Mouse (Mus musculus): ENCODE data around the gene Iqcf1. TPM values are rescaled to one million over a fixed set of nuclear protein-coding genes. Genes with fewer than 3 reads are reported as not detected.
"Not testable (repeated sequence)": the region's sequence is repeated elsewhere in the genome, so short reads cannot be mapped to it uniquely, and the experiment has no call there.

Iqcf1 gene
- polyA plus RNA-seq, 1 experiment from 2014 or later: not detected

DNA sequence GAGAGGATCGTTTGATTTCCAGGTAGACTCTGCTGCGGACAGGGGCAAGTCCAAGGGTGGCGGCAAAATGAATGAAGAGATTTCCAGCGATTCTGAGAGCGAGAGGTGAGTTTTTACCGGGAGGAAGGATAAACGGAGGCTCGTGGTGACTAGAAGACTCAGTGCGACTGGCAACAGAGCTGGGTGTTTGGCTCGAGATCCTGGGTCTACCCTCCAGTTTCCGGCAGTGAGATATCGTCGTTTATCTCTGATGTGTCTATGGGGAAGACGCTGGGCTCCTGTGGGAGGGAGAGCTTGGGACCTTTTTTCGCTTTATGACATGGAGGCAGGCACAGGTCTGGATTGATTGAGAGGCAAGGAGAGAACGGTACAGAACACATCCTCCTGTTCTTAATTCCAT lies 22.1 kb upstream of the Iqcf1 start:
- Histone ChIP-seq H3K4me3 (peak overlapping the region; percentile 83), H3K27ac (peak overlapping the region; percentile 80), H3K27me3 (ENCODE audit: insufficient read depth, poor library complexity, severe bottlenecking) (peaks cover 2% of the 10 kb centered on the region; the same call in 1 of the 2 replicates), H3K36me3 (peaks cover 34% of the 10 kb centered on the region), H3K4me1 (replicated peaks) (peaks cover 64% of the 10 kb centered on the region), H3K9me3 (no peaks in the 10 kb centered on the region)
- DNase-seq (ENCODE audit: low spot score): no peak
- 8% methylated on average over 16 of the region's 16 CpGs for WGBS

DNA sequence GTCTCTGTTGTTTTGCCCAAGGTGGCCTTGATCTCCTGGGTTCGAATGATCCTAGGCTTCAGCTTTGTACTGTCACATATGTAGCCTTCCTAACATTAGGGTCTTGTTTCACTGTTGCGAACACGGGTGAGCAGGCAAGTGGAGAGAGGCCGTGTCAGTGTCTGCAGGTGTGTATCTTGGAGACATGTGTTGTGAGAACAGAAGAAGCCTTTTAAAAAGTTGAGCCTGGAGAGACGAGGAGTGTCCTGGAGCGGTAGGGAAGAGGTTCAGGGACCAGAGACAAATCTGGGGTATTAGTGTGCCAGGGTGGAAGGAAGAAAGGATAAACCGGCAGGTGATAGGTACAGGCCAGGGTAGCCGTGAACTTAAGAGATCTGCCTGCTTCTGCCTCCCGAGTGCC lies 21.7 kb upstream of the Iqcf1 start:
- Histone ChIP-seq H3K4me3 (peak overlapping the region; percentile 83), H3K27me3 (ENCODE audit: insufficient read depth, poor library complexity, severe bottlenecking) (no peaks in the 10 kb centered on the region), H3K27ac (no peak overlapping the region), H3K36me3 (peaks cover 39% of the 10 kb centered on the region), H3K4me1 (replicated peaks) (peaks cover 60% of the 10 kb centered on the region), H3K9me3 (no peaks in the 10 kb centered on the region)
- WGBS: 81% methylated on average over 9 of the region's 9 CpGs
- DNase-seq (ENCODE audit: low spot score): no peak

DNA sequence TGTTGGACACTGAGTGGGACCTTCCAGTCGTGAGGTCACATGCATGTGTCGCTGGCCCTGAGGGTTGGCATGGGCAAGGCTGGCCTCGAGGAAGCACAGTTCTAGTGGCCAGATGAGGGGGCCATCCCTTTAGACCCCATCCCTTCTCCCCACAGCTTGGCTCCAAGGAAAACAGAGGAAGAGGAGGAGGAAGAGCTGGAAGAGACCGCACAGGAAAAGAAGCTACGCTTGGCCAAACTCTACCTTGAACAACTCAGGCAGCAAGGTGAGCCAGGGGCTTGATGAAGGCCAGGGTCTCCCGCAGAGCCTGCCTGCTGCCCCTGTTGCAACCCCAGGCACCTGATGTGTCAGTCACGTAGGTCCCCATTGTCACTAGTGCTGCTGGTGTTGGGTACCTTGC lies 19.2 kb upstream of the Iqcf1 start:
- Histone ChIP-seq H3K36me3 (peaks cover 63% of the 10 kb centered on the region), H3K27me3 (ENCODE audit: insufficient read depth, poor library complexity, severe bottlenecking) (no peaks in the 10 kb centered on the region), H3K4me1 (replicated peaks) (peaks cover 37% of the 10 kb centered on the region), H3K27ac (no peak overlapping the region), H3K4me3 (no peak overlapping the region), H3K9me3 (no peaks in the 10 kb centered on the region)
- WGBS: 95% methylated on average over 7 of the region's 7 CpGs
- no peak for DNase-seq (ENCODE audit: low spot score)

DNA sequence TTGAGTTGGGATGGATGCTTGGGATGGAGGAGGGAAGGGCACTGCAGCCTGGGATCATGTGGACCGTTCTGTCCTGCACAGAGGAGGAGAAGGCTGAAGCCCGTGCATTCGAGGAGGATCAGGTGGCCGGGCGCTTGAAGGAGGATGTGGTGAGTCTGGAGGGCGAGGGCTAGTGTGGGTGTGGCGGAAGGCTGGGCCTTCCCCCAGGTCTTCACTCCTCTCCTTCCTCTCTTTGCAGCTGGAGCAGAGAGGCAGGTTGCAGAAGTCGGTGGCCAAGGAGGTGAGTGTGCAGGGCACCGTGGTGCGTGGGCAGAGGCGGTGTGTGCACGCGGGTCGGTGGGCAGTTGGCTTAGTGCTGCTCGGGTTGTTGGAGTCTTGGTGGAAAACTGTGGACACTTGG lies 18.7 kb upstream of the Iqcf1 start:
- peaks cover 68% of the 10 kb centered on the region for H3K36me3 ChIP-seq
- H3K4me1 ChIP-seq (replicated peaks): peaks cover 31% of the 10 kb centered on the region
- no peaks in the 10 kb centered on the region for H3K9me3 ChIP-seq
- 94% methylated on average over 15 of the region's 15 CpGs for whole genome bisulfite sequencing
- no peak overlapping the region for H3K4me3 ChIP-seq
- no peaks in the 10 kb centered on the region for H3K27me3 ChIP-seq (ENCODE audit: insufficient read depth, poor library complexity, severe bottlenecking)
- no peak for DNase-seq (ENCODE audit: low spot score)
- H3K27ac ChIP-seq: no peak overlapping the region

DNA sequence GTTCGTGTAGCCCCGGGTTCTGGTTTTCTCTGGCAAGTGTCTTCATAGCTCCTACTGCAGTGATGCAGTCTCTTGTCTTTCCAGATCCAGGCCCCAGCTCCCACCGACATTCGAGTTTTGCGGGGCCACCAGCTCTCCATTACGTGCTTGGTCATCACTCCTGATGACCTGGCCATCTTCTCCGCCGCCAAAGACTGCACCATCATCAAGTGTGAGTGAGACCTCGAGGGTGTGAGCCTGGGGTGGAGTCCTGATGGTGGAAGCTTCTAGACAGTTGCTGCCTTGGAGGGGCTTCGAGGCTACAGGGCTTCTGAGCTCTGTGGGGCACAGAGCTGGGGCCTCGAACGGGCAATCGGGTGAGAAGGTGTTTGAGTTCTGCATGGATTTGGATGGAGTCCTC lies 18.1 kb upstream of the Iqcf1 start:
- Histone ChIP-seq H3K36me3 (peaks cover 73% of the 10 kb centered on the region), H3K27me3 (ENCODE audit: insufficient read depth, poor library complexity, severe bottlenecking) (no peaks in the 10 kb centered on the region), H3K4me3 (no peak overlapping the region), H3K27ac (no peak overlapping the region), H3K4me1 (replicated peaks) (peaks cover 25% of the 10 kb centered on the region), H3K9me3 (no peaks in the 10 kb centered on the region)
- no peak for DNase-seq (ENCODE audit: low spot score)
- WGBS: 93% methylated on average over 13 of the region's 13 CpGs

DNA sequence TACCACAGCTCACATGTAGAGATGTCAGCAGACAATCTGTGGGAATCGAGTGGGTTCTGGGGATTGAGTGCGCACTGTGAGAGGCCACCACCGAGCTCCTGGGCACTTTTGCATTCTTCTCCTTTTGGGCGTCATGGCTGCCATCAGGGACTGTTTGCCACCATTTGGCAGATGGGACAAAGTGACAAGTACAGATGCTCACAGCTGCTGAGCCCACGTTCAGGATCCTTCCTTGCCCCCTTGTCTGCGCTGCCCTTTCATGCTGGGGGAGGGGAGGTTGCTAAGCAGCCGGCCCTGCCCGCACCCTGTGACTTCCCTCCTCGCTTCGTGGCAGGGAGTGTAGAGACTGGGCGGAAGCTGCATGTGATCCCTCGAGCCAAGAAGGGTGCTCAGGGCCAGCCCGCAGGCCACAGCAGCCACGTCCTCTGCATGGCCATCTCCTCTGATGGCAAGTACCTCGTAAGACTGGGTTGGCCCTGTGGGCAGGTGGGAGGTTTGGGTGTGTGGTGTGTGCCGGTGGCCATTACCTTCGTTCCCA lies 17.1 kb upstream of the Iqcf1 start:
- peaks cover 73% of the 10 kb centered on the region for H3K36me3 ChIP-seq
- H3K4me3 ChIP-seq: no peak overlapping the region
- H3K27ac ChIP-seq: no peak overlapping the region
- peaks cover 16% of the 10 kb centered on the region for H3K4me1 ChIP-seq (replicated peaks)
- no peak for DNase-seq (ENCODE audit: low spot score)
- no peaks in the 10 kb centered on the region for H3K27me3 ChIP-seq (ENCODE audit: insufficient read depth, poor library complexity, severe bottlenecking)
- H3K9me3 ChIP-seq: no peaks in the 10 kb centered on the region
- WGBS: 89% methylated on average over 17 of the region's 17 CpGs

DNA sequence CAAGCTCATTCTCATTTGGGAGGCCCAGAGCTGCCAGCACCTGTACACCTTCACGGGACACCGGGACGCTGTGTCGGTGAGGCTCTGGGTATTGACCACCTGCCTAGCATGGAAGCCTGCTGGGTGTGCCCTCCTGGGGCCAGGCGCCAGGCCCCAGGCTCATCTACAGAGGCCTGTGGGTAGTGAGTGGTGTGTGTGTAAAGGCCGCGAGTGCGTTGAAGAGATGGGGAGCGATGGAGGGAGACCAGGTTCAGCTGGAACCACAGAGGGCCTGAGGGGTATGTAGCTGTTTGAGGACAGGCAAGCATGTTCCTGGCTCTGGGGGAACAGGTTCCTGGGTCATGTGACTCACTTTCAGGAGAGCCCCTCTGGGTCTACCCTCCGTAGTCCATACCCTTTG lies 16.6 kb upstream of the Iqcf1 start:
- 95% methylated on average over 10 of the region's 10 CpGs for WGBS
- Histone ChIP-seq H3K27ac (no peak overlapping the region), H3K4me3 (no peak overlapping the region), H3K4me1 (replicated peaks) (peaks cover 11% of the 10 kb centered on the region), H3K9me3 (no peaks in the 10 kb centered on the region), H3K27me3 (ENCODE audit: insufficient read depth, poor library complexity, severe bottlenecking) (no peaks in the 10 kb centered on the region), H3K36me3 (peaks cover 73% of the 10 kb centered on the region)
- DNase-seq (ENCODE audit: low spot score): no peak

DNA sequence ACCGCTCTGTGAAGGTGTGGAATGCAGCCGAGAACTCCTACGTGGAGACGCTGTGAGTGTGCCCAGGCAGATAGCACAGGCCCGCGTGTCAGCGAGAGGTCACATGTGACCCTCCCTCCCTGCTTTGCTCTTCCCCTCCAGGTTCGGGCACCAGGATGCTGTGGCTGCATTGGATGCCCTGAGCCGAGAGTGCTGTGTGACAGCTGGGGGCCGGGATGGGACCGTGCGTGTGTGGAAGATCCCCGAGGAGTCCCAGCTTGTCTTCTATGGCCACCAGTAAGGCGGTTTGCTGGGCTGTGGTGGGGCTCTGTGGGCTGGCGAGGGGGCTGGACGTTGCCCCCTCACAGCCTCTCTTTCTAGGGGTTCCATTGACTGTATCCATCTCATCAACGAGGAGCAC lies 16.2 kb upstream of the Iqcf1 start:
- DNase-seq (ENCODE audit: low spot score): no peak
- Histone ChIP-seq H3K9me3 (no peaks in the 10 kb centered on the region), H3K27me3 (ENCODE audit: insufficient read depth, poor library complexity, severe bottlenecking) (no peaks in the 10 kb centered on the region), H3K27ac (no peak overlapping the region), H3K36me3 (peaks cover 73% of the 10 kb centered on the region), H3K4me1 (replicated peaks) (peaks cover 7% of the 10 kb centered on the region; the same call in 1 of the 2 replicates), H3K4me3 (no peak overlapping the region)
- WGBS: 92% methylated on average over 17 of the region's 17 CpGs

DNA sequence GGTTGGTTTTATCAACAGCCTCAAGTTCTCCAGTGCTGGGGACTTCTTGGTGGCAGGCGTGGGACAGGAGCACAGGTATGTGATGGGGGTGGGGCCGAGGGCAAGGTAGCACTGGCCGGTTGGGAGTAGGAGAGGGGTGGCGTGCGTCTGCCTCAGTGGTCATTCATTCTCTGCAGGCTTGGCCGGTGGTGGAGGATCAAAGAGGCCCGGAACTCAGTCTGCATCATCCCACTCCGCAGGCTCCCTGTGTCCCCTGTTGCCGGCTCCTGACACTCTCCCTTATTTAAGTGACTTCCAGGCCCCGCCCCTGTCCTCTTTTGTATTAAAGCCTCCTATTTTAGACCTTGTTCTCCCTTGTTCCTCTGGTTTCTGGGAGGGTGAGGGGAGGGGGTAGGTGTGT lies 14.7 kb upstream of the Iqcf1 start:
- H3K27me3 ChIP-seq (ENCODE audit: insufficient read depth, poor library complexity, severe bottlenecking): no peaks in the 10 kb centered on the region
- no peaks in the 10 kb centered on the region; the same call in 1 of the 2 replicates for H3K4me1 ChIP-seq (replicated peaks)
- H3K4me3 ChIP-seq: no peak overlapping the region
- no peaks in the 10 kb centered on the region for H3K9me3 ChIP-seq
- H3K27ac ChIP-seq: no peak overlapping the region
- peaks cover 63% of the 10 kb centered on the region for H3K36me3 ChIP-seq
- 83% methylated on average over 10 of the region's 10 CpGs for WGBS
- DNase-seq (ENCODE audit: low spot score): no peak

DNA sequence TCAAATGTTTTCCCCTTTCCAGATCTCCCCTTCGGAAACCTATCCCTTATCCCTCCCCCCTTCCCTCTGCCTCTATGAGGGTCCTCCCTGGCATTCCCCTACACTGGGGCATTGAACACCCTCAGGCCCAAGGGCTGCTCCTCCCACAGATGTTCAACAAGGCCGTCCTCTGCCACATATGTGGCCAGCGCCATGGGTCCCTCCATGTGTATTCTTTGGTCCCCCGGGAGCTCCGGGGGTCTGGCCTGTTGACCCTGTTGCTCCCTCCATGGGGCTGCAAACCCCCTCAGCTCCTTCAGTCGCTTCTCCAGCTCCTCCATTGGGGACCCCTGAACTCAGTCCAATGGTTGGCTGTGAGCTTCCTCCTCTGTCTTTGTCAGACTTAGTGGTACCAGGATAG lies 12.2 kb upstream of the Iqcf1 start:
- not testable (repeated sequence) for DNase-seq (ENCODE audit: low spot score); H3K4me1 ChIP-seq (replicated peaks); H3K4me3 ChIP-seq; H3K27ac ChIP-seq; H3K27me3 ChIP-seq (ENCODE audit: insufficient read depth, poor library complexity, severe bottlenecking); H3K9me3 ChIP-seq
- WGBS: 81% methylated on average over 6 of the region's 6 CpGs
- H3K36me3 ChIP-seq: peaks cover 40% of the 10 kb centered on the region

DNA sequence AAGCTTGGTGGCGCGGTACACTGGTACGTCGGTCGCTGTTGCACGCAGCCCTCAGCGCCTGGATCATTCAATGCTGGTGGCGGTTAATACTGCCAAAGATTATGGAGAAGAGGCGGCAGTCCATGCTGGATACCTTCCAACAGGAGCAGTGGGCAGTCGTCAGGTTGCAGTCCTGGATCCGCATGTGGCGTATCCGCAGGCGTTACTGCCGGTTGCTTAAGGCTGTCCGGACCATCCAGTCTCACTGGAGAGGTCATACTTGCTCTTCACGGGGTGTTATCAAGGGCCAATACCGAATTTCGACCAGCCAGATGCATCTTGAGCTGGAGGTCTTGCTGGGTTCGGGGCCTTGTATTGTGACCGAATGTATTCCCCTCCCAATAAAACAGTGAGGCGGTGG lies 2.1 kb downstream of the Iqcf1 start:
- Histone ChIP-seq H3K36me3 (no peaks in the 10 kb centered on the region), H3K4me3 (no peak overlapping the region), H3K27ac (no peak overlapping the region), H3K27me3 (ENCODE audit: insufficient read depth, poor library complexity, severe bottlenecking) (no peaks in the 10 kb centered on the region), H3K9me3 (no peaks in the 10 kb centered on the region), H3K4me1 (replicated peaks) (no peaks in the 10 kb centered on the region)
- no peak for DNase-seq (ENCODE audit: low spot score)
- WGBS: 90% methylated on average over 22 of the region's 22 CpGs

DNA sequence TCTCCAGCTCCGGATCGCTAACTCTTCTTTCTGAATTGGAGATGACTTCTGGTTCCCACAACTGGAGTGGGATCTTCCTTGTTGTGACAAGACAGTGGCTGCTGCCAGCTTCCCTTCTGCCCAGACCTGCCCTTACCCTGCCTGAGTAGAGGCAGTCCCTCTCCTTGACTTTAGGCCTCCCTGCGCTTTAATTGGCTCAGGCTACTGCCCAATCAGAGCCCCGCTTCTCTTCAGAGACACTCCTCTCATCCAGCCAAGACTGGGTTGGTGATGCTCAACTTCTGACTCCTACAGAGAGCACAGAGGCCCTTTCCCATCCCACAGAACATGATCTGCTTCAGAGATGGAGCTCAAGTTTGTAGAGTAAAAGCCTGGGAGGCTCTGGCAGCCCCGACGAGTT lies 4.5 kb downstream of the Iqcf1 start:
- no peak for DNase-seq (ENCODE audit: low spot score)
- H3K4me3 ChIP-seq: no peak overlapping the region
- H3K4me1 ChIP-seq (replicated peaks): no peaks in the 10 kb centered on the region
- H3K36me3 ChIP-seq: no peaks in the 10 kb centered on the region
- WGBS: 67% methylated on average over 6 of the region's 6 CpGs
- no peaks in the 10 kb centered on the region for H3K9me3 ChIP-seq
- H3K27ac ChIP-seq: no peak overlapping the region
- no peaks in the 10 kb centered on the region for H3K27me3 ChIP-seq (ENCODE audit: insufficient read depth, poor library complexity, severe bottlenecking)

DNA sequence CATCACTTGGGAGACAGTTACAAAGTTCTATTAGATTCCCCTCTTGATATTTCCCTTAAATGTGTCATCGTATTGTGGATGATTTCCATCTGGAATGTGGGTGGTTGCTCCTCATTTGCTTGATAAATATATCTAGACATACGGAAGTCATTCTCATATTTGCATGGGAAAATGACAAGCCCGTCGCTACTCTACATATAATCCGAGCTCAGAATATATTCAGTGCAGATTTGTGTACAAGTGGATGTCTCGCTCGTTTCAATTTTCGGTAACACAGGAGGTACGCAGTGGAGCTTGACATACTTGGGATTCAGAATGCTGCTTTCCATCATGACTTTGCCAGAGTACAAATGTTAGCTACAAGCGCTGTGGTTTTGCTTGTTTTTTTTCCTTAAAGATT lies 9.6 kb downstream of the Iqcf1 start:
- Histone ChIP-seq H3K4me1 (replicated peaks) (no peaks in the 10 kb centered on the region), H3K36me3 (no peaks in the 10 kb centered on the region), H3K4me3 (no peak overlapping the region), H3K27ac (no peak overlapping the region), H3K9me3 (no peaks in the 10 kb centered on the region), H3K27me3 (ENCODE audit: insufficient read depth, poor library complexity, severe bottlenecking) (no peaks in the 10 kb centered on the region)
- 93% methylated on average over 10 of the region's 10 CpGs for WGBS
- no peak for DNase-seq (ENCODE audit: low spot score)
